Mouse (Mus musculus) heart, adult 11 months (tissue): ENCODE data around the gene Frmpd4.
A peak's percentile ranks its signal among the peaks of the same experiment; 100 is the strongest.

ENCODE experiments used
- DNase-seq: peaks from one replicate; pipeline ENCODE4 v3.0.0; 2022

Frmpd4 gene

DNA sequence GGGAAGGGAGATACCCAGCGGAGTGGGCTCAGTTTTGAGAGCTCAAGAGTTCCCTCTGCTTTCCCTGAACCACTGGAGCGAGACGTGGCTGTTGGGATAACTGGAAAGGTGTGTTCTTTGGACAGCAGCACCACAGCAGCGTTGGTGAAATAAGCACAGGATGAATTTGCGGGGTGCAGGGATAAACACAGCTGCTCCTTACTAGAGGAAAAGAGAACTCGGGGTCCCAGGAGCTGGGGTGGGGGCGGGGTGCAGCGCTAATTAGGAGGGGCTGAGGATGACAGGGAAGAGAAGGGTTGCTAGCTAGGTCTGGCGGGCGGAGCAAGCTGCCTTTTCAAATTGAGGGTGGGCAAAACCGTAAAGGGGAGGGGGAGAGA, 453.5 kb downstream of the Frmpd4 start:
- no peak for DNase-seq

DNA sequence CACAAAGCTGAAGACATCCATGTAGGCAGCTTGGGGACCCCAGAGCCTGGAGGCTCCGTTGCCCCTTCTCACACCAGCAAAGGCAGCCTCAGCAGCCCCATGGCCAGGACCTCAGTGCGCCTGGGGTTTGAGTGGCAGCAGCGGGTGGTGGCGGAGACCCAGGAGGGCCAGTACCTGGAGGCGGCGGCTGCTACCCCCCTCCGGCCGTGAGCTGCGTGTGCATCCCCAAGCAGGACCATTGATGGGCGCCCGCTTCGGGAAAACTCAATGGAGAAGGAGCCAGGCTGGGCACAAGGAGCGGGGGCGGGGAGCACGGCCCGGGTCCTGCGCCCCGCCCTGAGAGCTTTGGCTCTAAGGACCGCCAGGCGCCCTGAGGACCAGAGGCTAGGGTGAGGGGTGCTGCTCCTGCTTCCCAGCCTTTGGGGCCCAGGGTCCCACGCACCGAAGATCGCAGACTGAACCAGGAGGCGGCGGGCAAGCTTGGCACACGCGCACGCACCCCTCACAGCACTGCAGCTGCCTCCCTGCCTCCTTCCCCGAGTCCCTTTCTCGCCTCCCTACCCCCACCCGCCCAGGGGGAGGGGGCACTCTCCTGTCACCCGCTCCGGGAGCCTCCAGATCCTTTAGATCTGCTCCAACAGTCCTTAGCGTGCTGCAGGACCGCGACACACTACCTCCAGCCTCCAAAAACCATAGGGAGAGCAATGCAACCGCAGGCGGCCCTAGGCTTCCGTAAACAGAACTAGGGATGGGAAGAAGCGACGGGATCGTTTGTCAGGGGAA, 454.0 kb downstream of the Frmpd4 start:
- no peak for DNase-seq

- DNase-seq, result no peak
Observed at GRCm38 (mm10) chrX:168041589-168041988, 535.4 kb downstream of the Frmpd4 start.

GRCm38 (mm10) chrX:168020574-168021145, 556.4 kb downstream of the Frmpd4 start:
- DNase-seq, result no peak

DNA sequence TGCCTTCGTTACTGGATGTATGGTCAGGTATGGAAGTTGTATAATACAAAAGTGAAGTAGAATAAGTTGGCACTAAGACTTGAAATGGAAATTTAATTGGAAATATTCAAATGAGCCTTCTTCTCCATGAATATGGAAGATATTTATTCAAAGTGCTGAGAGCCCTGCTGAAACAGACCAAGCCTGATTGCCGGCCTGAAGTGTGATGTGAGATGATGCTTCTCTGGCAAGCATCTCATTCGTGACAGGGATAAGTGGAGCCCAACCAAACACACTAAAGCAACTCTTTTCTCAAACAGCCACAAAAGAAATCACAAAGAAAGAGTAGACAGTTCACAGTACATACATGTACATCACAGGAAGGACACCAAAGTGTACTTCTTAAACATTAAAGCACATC, 559.2 kb downstream of the Frmpd4 start:
- no peak for DNase-seq

DNA sequence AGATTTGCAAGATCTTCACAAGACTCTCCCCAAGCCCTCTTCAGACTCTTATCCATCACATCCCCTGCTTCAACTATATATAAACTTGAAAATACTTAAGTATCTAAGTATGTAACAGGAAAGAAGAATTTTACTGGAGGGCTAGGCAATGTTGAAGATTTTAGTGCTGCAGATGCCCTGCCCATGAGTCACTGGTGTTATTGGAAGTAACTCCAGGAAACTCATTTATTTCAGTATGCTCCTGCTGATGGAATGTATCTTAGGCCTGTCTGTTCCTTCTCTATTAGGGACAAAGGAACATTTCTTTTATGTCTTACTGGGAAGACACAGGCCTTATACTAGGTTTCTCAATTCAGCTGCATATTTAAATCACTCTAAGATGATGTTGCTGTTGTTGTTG, 592.2 kb downstream of the Frmpd4 start:
- no peak for DNase-seq

DNA sequence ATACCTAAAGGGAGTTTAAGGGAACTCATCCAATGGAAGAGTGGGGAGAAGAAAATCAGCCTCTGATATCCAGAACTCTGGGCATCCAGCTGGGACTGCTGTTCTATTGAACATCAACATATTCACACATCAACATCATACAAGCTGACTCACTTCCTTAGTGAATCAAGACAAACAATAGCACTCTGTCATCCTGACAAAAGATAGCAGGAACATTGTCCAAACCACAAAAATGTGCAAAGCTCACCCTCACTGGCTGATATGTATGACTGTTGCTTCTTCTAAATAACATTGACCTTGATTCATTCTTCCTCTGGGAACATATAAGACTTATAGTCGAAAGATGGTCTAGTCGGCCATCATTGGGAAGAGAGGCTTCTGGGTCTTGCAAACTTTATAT, 625.8 kb downstream of the Frmpd4 start:
- no peak for DNase-seq

- DNase-seq, result no peak
Observed at GRCm38 (mm10) chrX:167909483-167909882, 667.5 kb downstream of the Frmpd4 start.

GRCm38 (mm10) chrX:167901046-167901445, 676.0 kb downstream of the Frmpd4 start:
- DNase-seq, result no peak

- DNase-seq, result no peak
Observed at GRCm38 (mm10) chrX:167854821-167855220, 722.2 kb downstream of the Frmpd4 start.

GRCm38 (mm10) chrX:167832543-167832942, 744.5 kb downstream of the Frmpd4 start:
- DNase-seq, result no peak

DNA sequence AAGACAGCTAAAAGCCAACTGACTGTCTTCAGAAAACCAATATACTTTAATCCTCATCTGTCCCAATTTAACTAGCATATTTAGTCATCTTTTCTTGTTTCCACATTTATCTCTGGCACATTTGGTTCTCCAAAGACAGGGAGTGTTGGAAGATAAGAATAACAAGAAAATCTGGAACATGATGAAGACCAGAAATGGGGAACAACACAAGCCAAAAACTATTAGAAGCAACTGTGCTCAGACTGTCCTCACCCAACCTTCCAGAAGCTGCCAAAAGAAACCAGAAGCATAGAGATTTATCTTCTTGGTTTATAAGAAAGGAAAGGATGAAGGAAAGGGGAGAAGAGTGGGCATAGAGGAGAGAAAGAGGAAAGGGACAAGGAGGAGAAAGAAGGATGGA, 748.6 kb downstream of the Frmpd4 start:
- no peak for DNase-seq

- no peak for DNase-seq
Observed at GRCm38 (mm10) chrX:167817363-167817762, 759.7 kb downstream of the Frmpd4 start.

GRCm38 (mm10) chrX:167810120-167810519, 766.9 kb downstream of the Frmpd4 start:
- no peak for DNase-seq

- no peak for DNase-seq
Observed at GRCm38 (mm10) chrX:167808572-167808971, 768.5 kb downstream of the Frmpd4 start.

DNA sequence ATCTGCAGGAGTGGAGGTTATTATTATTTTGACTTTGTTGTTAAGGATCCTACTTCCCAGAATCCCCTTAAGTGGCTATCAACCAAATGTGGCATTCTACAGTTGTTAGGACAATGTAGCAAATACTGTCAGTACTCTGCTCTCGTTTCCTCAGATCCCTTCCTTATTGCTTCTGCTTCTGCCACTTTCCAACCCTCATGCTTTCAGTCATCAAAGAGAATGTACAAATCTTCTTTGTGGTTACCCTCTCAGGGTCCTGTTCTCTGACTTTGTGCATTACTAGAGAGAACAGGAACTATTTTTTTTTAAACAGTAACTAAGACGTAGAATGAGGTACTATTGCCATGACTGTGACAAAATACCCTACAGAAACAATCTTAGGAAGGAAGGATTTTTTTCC, 788.3 kb downstream of the Frmpd4 start:
- no peak for DNase-seq

DNA sequence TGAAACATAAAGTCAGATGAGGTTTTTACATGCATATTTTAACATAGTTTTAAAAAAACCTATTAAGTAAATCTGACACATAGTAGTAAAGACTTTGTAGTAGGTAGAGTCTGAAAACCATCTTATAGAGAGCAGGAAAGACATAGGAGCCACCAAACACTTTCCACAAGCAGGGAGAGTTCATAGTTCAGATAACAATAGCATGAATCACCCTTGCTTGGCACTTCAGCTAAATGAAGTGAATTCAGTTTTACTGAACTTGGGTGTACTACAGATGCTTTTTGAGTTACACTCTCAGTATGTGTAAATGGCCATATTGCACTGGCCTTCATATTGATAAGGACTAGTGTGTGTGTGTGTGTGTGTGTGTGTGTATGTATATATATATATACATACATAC, 793.5 kb downstream of the Frmpd4 start:
- DNase-seq, result no peak

DNA sequence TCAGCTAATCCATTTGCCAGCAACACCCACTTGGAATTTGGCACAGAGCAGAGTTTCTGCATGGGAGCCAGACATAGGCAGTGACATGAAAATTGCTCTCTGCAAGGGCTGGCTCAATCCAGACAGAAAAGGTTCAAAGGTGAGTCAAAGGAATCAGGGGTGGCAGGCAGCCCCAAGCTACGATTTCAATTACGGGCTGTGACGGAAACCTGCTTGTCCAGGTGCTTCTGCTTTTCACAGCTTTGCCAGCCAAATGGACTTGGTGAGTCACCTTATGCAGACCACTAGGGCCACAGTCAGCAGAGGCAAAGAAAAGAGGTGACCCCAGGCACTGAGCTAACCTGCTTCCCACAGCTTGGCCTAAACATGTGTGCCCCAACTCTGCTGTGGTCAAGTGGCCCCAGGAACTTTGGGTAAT, 857.5 kb downstream of the Frmpd4 start:
- DNase-seq, result no peak

DNA sequence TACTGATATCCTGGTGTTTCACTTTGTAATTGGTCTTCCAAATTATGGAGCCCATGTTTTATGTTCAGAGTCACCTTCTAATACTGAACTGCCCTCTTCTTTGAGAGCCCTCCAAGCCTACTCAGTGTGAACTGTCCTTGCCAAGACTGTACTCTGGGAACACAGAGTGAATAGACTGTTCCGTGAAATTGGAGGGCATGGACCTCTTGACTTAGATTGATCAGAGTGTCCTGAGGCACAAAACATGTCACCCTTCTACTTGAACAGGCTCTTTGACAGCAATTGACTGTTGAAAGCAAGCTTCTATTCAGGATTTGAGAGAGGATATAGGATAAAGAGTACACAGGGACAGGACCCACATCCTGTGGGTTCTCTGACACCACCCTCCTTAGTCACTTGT, 857.9 kb downstream of the Frmpd4 start:
- peak; percentile 90 for DNase-seq

DNA sequence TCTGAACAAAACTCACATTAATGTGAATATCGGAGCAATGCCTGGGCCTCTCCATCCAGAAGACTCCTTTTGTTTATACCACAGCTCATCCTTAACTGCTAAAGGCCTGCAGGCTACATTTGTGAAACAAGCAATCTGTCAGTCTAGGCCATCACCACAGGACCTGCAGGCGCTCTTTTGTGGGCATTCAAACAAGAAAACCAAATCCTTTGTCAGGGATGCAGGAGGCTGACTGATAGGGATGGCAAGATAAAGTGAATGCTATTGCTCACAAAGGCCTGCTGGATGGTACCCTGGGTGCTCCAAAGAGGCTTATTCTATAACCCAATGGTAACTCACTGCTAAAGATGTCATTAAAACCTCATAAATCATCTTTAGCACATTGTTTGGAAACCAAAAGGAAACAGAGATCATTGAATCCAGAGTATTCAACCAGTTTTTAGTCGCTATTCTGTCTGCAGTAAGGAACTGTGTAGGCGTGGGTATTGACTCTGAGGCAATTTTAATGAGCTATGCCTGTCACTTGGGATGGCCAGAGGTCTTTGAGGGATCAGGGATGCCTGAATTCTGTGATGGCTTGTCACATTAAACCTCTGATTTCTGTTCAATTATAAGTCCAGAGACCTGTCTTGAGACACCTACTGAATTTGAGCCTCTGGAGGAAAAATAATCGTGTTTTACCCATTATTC, 922.1 kb downstream of the Frmpd4 start:
- DNase-seq, result no peak

DNA sequence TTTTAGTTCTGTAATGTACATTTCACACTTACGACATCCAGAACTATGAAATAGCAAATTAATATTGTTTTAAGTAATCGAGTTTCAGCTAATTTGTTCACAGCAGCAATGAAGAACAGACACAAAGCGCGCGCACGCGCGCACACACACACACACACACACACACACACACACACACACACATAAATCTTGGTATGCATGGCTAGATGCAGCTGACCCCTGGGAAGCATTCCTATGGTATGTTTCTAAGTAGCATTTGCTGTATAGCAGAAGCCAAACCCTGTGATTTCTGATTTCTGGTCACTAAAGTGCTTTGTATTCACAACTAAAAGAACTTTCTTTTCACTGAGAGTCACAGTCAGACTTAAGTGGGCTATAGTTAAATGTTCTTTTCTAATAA, 922.8 kb downstream of the Frmpd4 start:
- DNase-seq, result no peak

- DNase-seq, result no peak
Observed at GRCm38 (mm10) chrX:167597639-167598217, 979.3 kb downstream of the Frmpd4 start.

DNA sequence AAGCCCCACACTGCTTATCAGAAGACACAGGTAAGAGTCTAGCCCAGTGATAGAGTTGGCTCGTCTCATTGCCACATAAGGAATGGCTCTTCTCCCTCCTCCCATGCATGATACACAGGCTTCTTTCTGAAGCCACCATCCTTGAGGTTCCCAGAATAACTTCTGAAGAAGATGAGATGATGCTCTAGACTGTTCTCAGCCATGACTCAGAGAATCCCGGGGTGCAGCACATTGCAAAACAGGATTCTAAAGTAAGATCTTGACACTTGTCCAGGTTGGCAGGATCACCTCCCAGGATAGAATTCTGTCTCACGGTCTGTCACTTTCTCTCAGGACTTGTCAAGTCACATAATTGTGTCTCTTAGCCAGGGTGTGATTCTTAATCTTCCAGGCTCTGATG, 1024.2 kb downstream of the Frmpd4 start:
- DNase-seq, result no peak

GRCm38 (mm10) chrX:167523151-167523550, 1053.9 kb downstream of the Frmpd4 start:
- no peak for DNase-seq
